Comparison of ENCODE assay signal across 8 mouse cellular contexts in the genomic region with DNA sequence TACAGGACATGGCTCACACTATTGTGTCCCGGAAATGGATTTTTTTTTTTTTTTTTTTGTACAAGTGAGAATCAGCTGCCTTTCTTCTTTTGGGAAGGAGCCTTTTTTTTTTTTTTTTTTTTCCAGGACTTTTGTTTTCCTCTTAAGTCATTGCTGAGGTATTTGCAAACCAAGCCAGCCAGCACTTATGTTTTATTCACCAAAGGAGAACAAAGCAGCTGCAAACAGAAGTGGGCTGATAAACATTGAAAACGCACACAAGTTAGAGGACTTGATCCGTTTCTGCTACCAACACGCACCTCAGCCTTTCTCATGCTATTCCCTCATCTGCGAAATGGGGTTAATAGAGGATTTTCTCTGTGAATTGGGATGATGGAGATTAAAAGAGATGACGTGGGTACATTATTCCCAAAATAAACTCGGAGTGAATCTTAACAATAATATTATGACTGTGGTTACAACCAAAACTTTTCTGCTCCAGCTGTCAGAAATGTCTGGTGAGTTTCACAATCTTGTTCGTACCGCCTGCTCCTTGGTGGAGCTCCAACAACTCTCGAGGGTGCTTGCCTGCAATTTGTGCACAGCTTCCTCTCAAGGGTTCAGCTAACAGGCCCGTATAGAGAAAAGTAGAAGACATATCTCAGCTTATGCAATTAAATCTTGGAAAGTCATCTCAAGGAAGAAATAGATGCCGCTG. TPM values are rescaled to one million over a fixed set of nuclear protein-coding genes. Genes with fewer than 3 reads are reported as not detected.
A peak's percentile ranks its signal among the peaks of the same experiment; 100 is the strongest.
DNase-seq lines count a peak whose midpoint lies in the region; ATAC-seq lines count a peak whose summit lies in the region.

No protein-coding gene starts in this region.

- peak overlapping the region; percentile 98 for H3K4me2 ChIP-seq in intestine, embryonic 15.5 days (replicated peaks)

- peak overlapping the region; percentile 93 for H3K9ac ChIP-seq in intestine, embryonic 15.5 days

- peak overlapping the region; percentile 98 for H3K27ac ChIP-seq in intestine, embryonic 15.5 days

- peak; percentile 71 for ATAC-seq in granulocyte monocyte progenitor cell, adult 5-6 weeks (replicated peaks; ENCODE audit: poor library complexity, severe bottlenecking)
- no peak for ATAC-seq in intestine, embryonic 15.5 days
- ATAC-seq in neutrophil, adult 5-6 weeks (ENCODE audit: extremely low read depth, insufficient number of reproducible peaks, low FRiP score, poor library complexity, severe bottlenecking), result 0 out of 2 replicates have a peak, but pooled peaks have one; percentile 35
- no peak for ATAC-seq in megakaryocyte-erythroid progenitor cell, adult 5-6 weeks (replicated peaks; ENCODE audit: low FRiP score, low TSS enrichment, poor library complexity, severe bottlenecking)

- DNase-seq in gastrocnemius, adult 18-20 months (ENCODE audit: low spot score), result peak; percentile 63
- DNase-seq in gastrocnemius, postnatal 4 days (ENCODE audit: low spot score in 2 of 2), result no peak
- peak; percentile 52 for DNase-seq in brain, adult 2 months (ENCODE audit: low read depth, low spot score)
- peak; percentile 78 to 85 for DNase-seq in lung, adult 18-20 months

- no peaks in the 10 kb centered on the region for H3K27me3 ChIP-seq in intestine, embryonic 15.5 days (replicated peaks)

- 10% methylated on average over 12 of the region's 12 CpGs for WGBS in intestine, embryonic 15.5 days

- H3K4me1 ChIP-seq in intestine, embryonic 15.5 days (replicated peaks), result peaks cover 4% of the 10 kb centered on the region; the same call in 1 of the 2 replicates

- peak overlapping the region; percentile 98 for H3K4me3 ChIP-seq in intestine, embryonic 15.5 days (replicated peaks)

- no peaks in the 10 kb centered on the region for H3K9me3 ChIP-seq in intestine, embryonic 15.5 days

- H3K36me3 ChIP-seq in intestine, embryonic 15.5 days, result no peaks in the 10 kb centered on the region

RNA-seq across cellular contexts. Expression of a gene that starts 1.3 kb away (rescaled TPM):
- total RNA-seq in gastrocnemius, adult 18-20 months (2021), result 1 to 10 TPM; 4.4 to 5.0 TPM
- 10 to 100 TPM; 24.4 to 26.6 TPM for total RNA-seq in gastrocnemius, postnatal 4 days (2021)
- total RNA-seq in granulocyte monocyte progenitor cell, adult 5-6 weeks (2014; fragmentation: Nextera tagmentation), result 13.7 and 15.7 TPM in 2 replicates
- total RNA-seq in granulocyte monocyte progenitor cell, adult 5-6 weeks (2017), result 15.8 and 17.6 TPM in 2 replicates
- 4.1 and 4.6 TPM in 2 replicates for polyA plus RNA-seq in intestine, embryonic 15.5 days (2015; fragmentation: Nextera tagmentation; extraction: Ambion mirVana)
- 26.0 and 27.2 TPM in 2 replicates for total RNA-seq in neutrophil, adult 5-6 weeks (2017)
- total RNA-seq in megakaryocyte-erythroid progenitor cell, adult 5-6 weeks (2014; fragmentation: Nextera tagmentation), result 1.7 and 3.5 TPM in 2 replicates
- 1.4 and 2.4 TPM in 2 replicates for total RNA-seq in megakaryocyte-erythroid progenitor cell, adult 5-6 weeks (2017)

Comparison
In these comparisons a context has a peak if more than half of its experiments do, and no peak if none do; other contexts are left out.
1. DNase-seq: peak in gastrocnemius, adult 18-20 months (single experiment), brain, adult 2 months (single experiment) and lung, adult 18-20 months (2 of 2); none in gastrocnemius, postnatal 4 days (0 of 2).
2. ATAC-seq: peak in granulocyte monocyte progenitor cell, adult 5-6 weeks (single experiment) and neutrophil, adult 5-6 weeks (single experiment); none in intestine, embryonic 15.5 days (single experiment) and megakaryocyte-erythroid progenitor cell, adult 5-6 weeks (single experiment).